Mouse (Mus musculus) MEL (cell line): ENCODE data around the gene 9030025P20Rik.
"Not testable (repeated sequence)": the region's sequence is repeated elsewhere in the genome, so short reads cannot be mapped to it uniquely, and the experiment has no call there.

Source experiments
- CTCF ChIP-seq, 3 experiments: IDR thresholded peaks in 2 of 3; conservative IDR thresholded peaks in 1 of 3; 2 replicates each; pipeline ENCODE4 v1.5.1; 2011 to 2012; ENCODE audit warnings: low read length in 3 of 3, low read depth in 2 of 3, mild to moderate bottlenecking in 2 of 3, improper control_type of control experiment in 1 of 3, inconsistent platforms in 1 of 3, mixed read lengths in 1 of 3, moderate library complexity in 1 of 3; ENCODE audit not compliant: control insufficient read depth in 1 of 3, insufficient read depth in 1 of 3, poor library complexity in 1 of 3, severe bottlenecking in 1 of 3
- ETS1 ChIP-seq: IDR thresholded peaks from 2 replicates; pipeline ENCODE4 v1.6.1; 2012; ENCODE audit warnings: low read depth, mild to moderate bottlenecking, inconsistent platforms, low read length, improper control_type of control experiment, moderate library complexity
- GABPA ChIP-seq: IDR thresholded peaks from 2 replicates; pipeline ENCODE4 v1.6.1; 2012; ENCODE audit warnings: low read depth, mild to moderate bottlenecking, inconsistent platforms, low read length, improper control_type of control experiment, moderate library complexity
- GATA1 ChIP-seq: IDR thresholded peaks from 2 replicates; pipeline ENCODE4 v1.6.1; 2011; ENCODE audit warnings: low read depth, low read length, improper control_type of control experiment
- HCFC1 ChIP-seq: IDR thresholded peaks from 2 replicates; pipeline ENCODE4 v1.6.1; 2012; ENCODE audit warnings: low read depth, mild to moderate bottlenecking, inconsistent platforms, low read length, improper control_type of control experiment, moderate library complexity
- MAX ChIP-seq: IDR thresholded peaks from 2 replicates; pipeline ENCODE4 v1.6.1; 2011; ENCODE audit warnings: low read length, improper control_type of control experiment
- MYC ChIP-seq: IDR thresholded peaks from 2 replicates; pipeline ENCODE4 v1.6.1; 2011; ENCODE audit warnings: low read depth, mild to moderate bottlenecking, low read length, improper control_type of control experiment, moderate library complexity
- NELFE ChIP-seq: IDR thresholded peaks from 2 replicates; pipeline ENCODE4 v1.6.1; 2011; ENCODE audit warnings: low read depth, low read length, improper control_type of control experiment
- POLR2A ChIP-seq, 2 experiments: IDR thresholded peaks; 2 replicates each; pipeline ENCODE4 v1.6.1; 2011 to 2012; ENCODE audit warnings: low read length in 2 of 2, mild to moderate bottlenecking in 2 of 2, control low read depth in 1 of 2, improper control_type of control experiment in 1 of 2, low read depth in 1 of 2, moderate library complexity in 1 of 2; ENCODE audit not compliant: control insufficient read depth in 1 of 2, insufficient read depth in 1 of 2, poor library complexity in 1 of 2
- POLR2AphosphoS2 ChIP-seq: IDR thresholded peaks from 2 replicates; pipeline ENCODE4 v1.6.1; 2011; ENCODE audit warnings: low read length, improper control_type of control experiment
- TAL1 ChIP-seq: IDR thresholded peaks from 2 replicates; pipeline ENCODE4 v1.6.1; 2012; ENCODE audit warnings: mild to moderate bottlenecking, inconsistent platforms, low read length, moderate library complexity, mixed read lengths
- ZC3H11A ChIP-seq: IDR thresholded peaks from 2 replicates; pipeline ENCODE4 v1.6.1; 2012; ENCODE audit warnings: low read depth, mild to moderate bottlenecking, inconsistent platforms, low read length, improper control_type of control experiment

- not testable (repeated sequence) for TF ChIP-seq GABPA; POLR2AphosphoS2; CTCF (IDR thresholded peaks at IDR 0.05 in 2 of 3, conservative IDR thresholded peaks at IDR 0.05 in 1 of 3; ENCODE audit: control insufficient read depth in 1 of 3, insufficient read depth in 1 of 3, low read depth in 2 of 3, low read length in 3 of 3, poor library complexity in 1 of 3, severe bottlenecking in 1 of 3); MYC; POLR2A (IDR thresholded peaks at IDR 0.05; ENCODE audit: control insufficient read depth in 1 of 2, insufficient read depth in 1 of 2, low read depth in 1 of 2, low read length in 2 of 2, poor library complexity in 1 of 2); HCFC1; NELFE; MAX; ETS1; ZC3H11A; GATA1; TAL1
Measured at GRCm38 (mm10) chr17:14990116-14990702, 11.9 kb downstream of the 9030025P20Rik start.
